Mouse (Mus musculus): ENCODE data around the gene Fkrp.

- TF ChIP-seq EP300 (IDR thresholded peaks at IDR 0.05; ENCODE audit: insufficient read depth, low read depth, low read length) (no peak), CTCF (IDR thresholded peaks at IDR 0.05) (no peak), POLR2A (IDR thresholded peaks at IDR 0.05; ENCODE audit: insufficient read depth, low read depth, low read length) (no peak; the same call in 1 of the 2 replicates)
Observed at GRCm38 (mm10) chr7:16844696-16845071, 28.2 kb upstream of the Fkrp start.

Measured in heart, adult 2 months (tissue).